Mouse (Mus musculus): ENCODE data around the gene Ccdc194. TPM values are rescaled to one million over a fixed set of nuclear protein-coding genes. Genes with fewer than 3 reads are reported as not detected.

Ccdc194 gene
- total and polyA plus RNA-seq, 2 experiments from 2014 or later, result 0.16 to 0.48 TPM

- Histone ChIP-seq H3K9me3 (ENCODE audit: low read length) (no peaks in the 10 kb centered on the region), H3K9ac (peak within 1 kb of the TSS; percentile 98), H3K27me3 (ENCODE audit: insufficient read depth, low read length) (no peaks in the 10 kb centered on the region), H3K4me2 (ENCODE audit: low read depth) (peak within 1 kb of the TSS; percentile 60), H3K4me1 (ENCODE audit: insufficient read depth) (peaks cover 5% of the 10 kb centered on the region; the same call in 1 of the 2 replicates), H3K4me3 (ENCODE audit: low read depth, low read length) (peak within 1 kb of the TSS; percentile 79), H3K27ac (ENCODE audit: low read depth, low read length) (peak within 1 kb of the TSS; percentile 85), H3K36me3 (ENCODE audit: insufficient read depth) (peaks cover 28% of the 10 kb centered on the region)
- ATAC-seq (peak; percentile 87), DNase-seq (peak; percentile 92)
- WGBS, result 5% methylated on average over 54 of the region's 58 CpGs
- TF ChIP-seq CTCF (IDR thresholded peaks at IDR 0.05; ENCODE audit: low read depth), result no peak
Observed at GRCm38 (mm10) chr8:71485142-71486135, 40.1 kb downstream of the Ccdc194 start, which contains the start of gene Ano8. Gene Ano8 (minus strand): TSS chr8:71485963.

DNA sequence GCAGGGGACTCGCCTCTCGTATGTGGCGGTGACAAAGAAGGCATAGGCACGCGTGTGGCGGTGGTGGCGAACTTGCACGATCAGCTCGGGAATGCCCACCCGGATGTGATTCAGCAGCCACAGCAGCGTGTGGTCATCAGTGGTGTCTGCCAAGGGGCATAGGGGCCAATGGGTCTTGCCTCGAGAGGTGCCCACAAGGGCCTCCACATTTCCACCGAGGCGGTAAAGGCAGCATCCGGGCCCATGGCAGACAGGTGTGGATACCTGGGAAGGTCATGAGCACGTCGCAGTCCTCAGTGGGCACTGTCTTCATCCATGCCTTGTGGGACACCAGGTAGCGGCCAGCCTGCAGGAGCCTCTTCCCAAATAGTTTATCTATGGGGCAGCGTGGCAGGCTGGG lies 40.8 kb downstream of the Ccdc194 start:
- peaks cover 35% of the 10 kb centered on the region for H3K36me3 ChIP-seq (ENCODE audit: insufficient read depth)
- ATAC-seq, result no peak
- no peak for TF ChIP-seq CTCF (IDR thresholded peaks at IDR 0.05; ENCODE audit: low read depth)
- peak overlapping the region; percentile 60 for H3K4me2 ChIP-seq (ENCODE audit: low read depth)
- H3K4me1 ChIP-seq (ENCODE audit: insufficient read depth), result peaks cover 5% of the 10 kb centered on the region; the same call in 1 of the 2 replicates
- H3K9me3 ChIP-seq (ENCODE audit: low read length), result no peaks in the 10 kb centered on the region
- peak overlapping the region; percentile 79 for H3K4me3 ChIP-seq (ENCODE audit: low read depth, low read length)
- no peaks in the 10 kb centered on the region for H3K27me3 ChIP-seq (ENCODE audit: insufficient read depth, low read length)
- no peak for DNase-seq
- no peak overlapping the region for H3K27ac ChIP-seq (ENCODE audit: low read depth, low read length)
- H3K9ac ChIP-seq, result peak overlapping the region; percentile 98
- WGBS, result 93% methylated on average over 19 of the region's 19 CpGs

- ATAC-seq, result 0 out of 2 replicates have a peak, but pooled peaks have one; percentile 1
- 53% methylated on average over 8 of the region's 8 CpGs for WGBS
- Histone ChIP-seq H3K4me2 (ENCODE audit: low read depth) (no peak overlapping the region), H3K27me3 (ENCODE audit: insufficient read depth, low read length) (no peaks in the 10 kb centered on the region), H3K27ac (ENCODE audit: low read depth, low read length) (no peak overlapping the region), H3K36me3 (ENCODE audit: insufficient read depth) (peaks cover 43% of the 10 kb centered on the region), H3K4me1 (ENCODE audit: insufficient read depth) (peaks cover 5% of the 10 kb centered on the region; the same call in 1 of the 2 replicates), H3K9ac (no peak overlapping the region), H3K9me3 (ENCODE audit: low read length) (no peaks in the 10 kb centered on the region), H3K4me3 (ENCODE audit: low read depth, low read length) (no peak overlapping the region)
- no peak for DNase-seq
- TF ChIP-seq CTCF (IDR thresholded peaks at IDR 0.05; ENCODE audit: low read depth), result no peak
Observed at GRCm38 (mm10) chr8:71483932-71484331, 41.6 kb downstream of the Ccdc194 start.

DNA sequence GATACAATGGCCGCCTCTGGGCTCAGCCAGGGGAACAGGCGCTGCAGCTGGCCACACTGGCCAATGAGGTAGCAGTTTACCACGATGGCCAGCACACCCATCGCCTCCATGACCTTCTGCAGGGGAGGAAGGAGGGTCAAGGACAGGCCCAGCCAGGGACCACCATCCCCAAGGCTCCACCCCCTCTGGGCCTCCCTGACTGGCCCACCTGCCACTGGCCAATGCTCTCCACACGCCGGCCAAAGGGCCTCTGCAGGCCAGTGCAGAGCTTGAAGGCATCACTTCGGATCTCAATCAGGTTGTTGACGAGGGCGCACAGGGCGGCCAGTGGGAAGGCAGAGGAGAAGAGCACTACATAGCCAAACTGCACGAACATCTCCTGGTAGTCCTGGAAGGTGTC lies 46.6 kb downstream of the Ccdc194 start:
- Histone ChIP-seq H3K36me3 (ENCODE audit: insufficient read depth) (peaks cover 57% of the 10 kb centered on the region), H3K4me1 (ENCODE audit: insufficient read depth) (peaks cover 5% of the 10 kb centered on the region), H3K4me3 (ENCODE audit: low read depth, low read length) (no peak overlapping the region), H3K27ac (ENCODE audit: low read depth, low read length) (no peak overlapping the region), H3K4me2 (ENCODE audit: low read depth) (no peak overlapping the region), H3K9me3 (ENCODE audit: low read length) (no peaks in the 10 kb centered on the region), H3K27me3 (ENCODE audit: insufficient read depth, low read length) (no peaks in the 10 kb centered on the region), H3K9ac (no peak overlapping the region)
- 94% methylated on average over 11 of the region's 11 CpGs for WGBS
- TF ChIP-seq CTCF (IDR thresholded peaks at IDR 0.05; ENCODE audit: low read depth), result no peak
- DNase-seq, result no peak
- no peak for ATAC-seq

DNA sequence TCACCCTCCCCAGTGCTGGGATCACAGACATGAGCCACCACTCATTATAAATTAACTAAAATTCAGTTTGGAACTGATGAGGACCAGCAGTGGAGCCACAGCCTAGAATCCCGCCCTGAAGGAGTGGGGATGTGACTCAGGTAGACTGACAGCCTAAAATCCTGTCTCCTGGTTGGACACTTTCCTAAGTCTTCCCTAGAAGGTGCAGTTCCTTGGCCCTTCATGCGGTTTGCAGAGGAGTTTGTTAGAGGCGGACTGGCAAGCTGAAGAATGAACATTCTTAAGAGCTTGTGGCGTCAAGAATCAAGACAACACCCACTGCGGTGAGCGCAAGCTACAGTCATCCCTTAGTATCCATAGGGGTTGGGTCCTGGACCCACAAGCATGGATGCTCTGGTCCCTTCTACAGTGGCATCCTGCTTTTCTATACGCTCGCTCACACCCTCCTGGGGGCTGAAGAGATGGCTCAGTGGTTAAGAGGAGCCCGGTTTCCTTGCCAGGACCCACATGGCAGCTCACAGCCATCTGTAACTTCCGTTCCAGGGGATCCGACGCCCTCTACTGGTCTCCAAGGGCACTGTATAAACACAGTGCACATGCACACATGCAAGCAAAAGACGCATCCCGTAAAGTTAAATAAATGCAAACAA lies 48.2 kb downstream of the Ccdc194 start:
- 36% methylated on average over 14 of the region's 14 CpGs for WGBS
- ATAC-seq (peak; percentile 55), DNase-seq (peak; percentile 70)
- Histone ChIP-seq H3K4me3 (ENCODE audit: low read depth, low read length) (peak overlapping the region; percentile 55), H3K4me2 (ENCODE audit: low read depth) (peak overlapping the region; percentile 88), H3K27me3 (ENCODE audit: insufficient read depth, low read length) (no peaks in the 10 kb centered on the region), H3K9me3 (ENCODE audit: low read length) (no peaks in the 10 kb centered on the region), H3K27ac (ENCODE audit: low read depth, low read length) (peak overlapping the region; percentile 91), H3K9ac (peak overlapping the region; percentile 68; the same call in 1 of the 2 replicates), H3K4me1 (ENCODE audit: insufficient read depth) (peaks cover 5% of the 10 kb centered on the region), H3K36me3 (ENCODE audit: insufficient read depth) (peaks cover 66% of the 10 kb centered on the region)
- peak; percentile 68 for TF ChIP-seq CTCF (IDR thresholded peaks at IDR 0.05; ENCODE audit: low read depth)

DNA sequence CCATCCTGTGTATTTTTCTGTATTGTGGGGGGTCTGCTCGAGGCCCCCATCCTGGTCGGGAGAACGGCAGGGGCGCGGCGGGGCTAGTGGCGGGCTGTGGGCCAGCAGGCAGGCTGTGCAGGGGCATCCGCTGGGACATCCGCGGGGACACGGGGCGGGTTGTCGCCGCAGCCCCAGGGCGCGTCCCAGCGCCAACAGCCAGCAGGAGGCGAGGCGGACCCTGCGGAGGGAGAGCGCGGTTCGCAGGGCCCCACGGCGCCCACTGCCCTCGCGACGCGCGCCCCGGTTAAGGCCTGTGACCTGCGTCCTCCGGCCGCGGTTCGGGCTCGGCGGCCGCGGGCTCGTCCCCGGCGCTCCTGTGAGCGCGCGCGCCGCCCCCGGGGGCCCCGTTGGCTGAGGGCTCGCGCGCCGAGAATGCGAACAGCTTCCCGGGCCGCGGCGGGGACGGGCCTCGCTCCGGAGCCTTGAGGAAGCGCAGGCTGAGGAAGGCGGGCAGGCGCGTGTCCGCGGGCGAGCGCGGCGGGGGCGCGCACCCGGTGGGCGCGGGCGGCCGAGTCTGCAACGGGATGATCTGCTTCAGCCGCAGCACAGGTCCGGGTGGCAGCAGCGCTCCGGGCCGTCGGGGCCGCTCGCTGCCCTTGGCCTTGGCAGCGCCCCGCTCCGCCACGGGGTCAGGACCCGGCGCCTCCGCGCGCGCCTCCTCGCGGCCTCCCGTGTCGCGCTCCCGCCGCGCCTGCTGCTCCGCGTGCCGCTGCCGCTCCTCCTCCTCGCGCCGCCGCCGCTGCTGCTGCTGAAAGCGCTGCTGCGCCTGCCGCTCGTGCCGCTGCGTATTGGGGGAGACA lies 49.2 kb downstream of the Ccdc194 start:
- WGBS, result under 1% methylated on average over 91 of the region's 121 CpGs
- Histone ChIP-seq H3K27me3 (ENCODE audit: insufficient read depth, low read length) (no peaks in the 10 kb centered on the region), H3K4me3 (ENCODE audit: low read depth, low read length) (peak overlapping the region; percentile 55), H3K9me3 (ENCODE audit: low read length) (no peaks in the 10 kb centered on the region), H3K4me1 (ENCODE audit: insufficient read depth) (peaks cover 5% of the 10 kb centered on the region), H3K9ac (peak overlapping the region; percentile 68), H3K36me3 (ENCODE audit: insufficient read depth) (peaks cover 66% of the 10 kb centered on the region), H3K4me2 (ENCODE audit: low read depth) (peak overlapping the region; percentile 88), H3K27ac (ENCODE audit: low read depth, low read length) (peak overlapping the region; percentile 91)
- DNase-seq (peak; percentile 88), ATAC-seq (peak; percentile 82)
- TF ChIP-seq CTCF (IDR thresholded peaks at IDR 0.05; ENCODE audit: low read depth), result peak; percentile 28; the same call in 1 of the 2 replicates

Measured in forebrain, postnatal 0 days (tissue).